Mouse (Mus musculus): Measurements from ENCODE around the gene D430042O09Rik. TPM values are rescaled to one million over a fixed set of nuclear protein-coding genes. Genes with fewer than 3 reads are reported as not detected.

Gene D430042O09Rik
- polyA plus RNA-seq, 1 experiment from 2014 or later = 8.7 TPM

- Histone ChIP-seq H3K36me3 (ENCODE audit: control insufficient read depth, insufficient read depth, low read length) (no peaks in the 10 kb centered on the region), H3K4me1 (ENCODE audit: control insufficient read depth, insufficient read depth, low read length) (peaks cover 45% of the 10 kb centered on the region), H3K9ac (ENCODE audit: low read depth, low read length) (no peak overlapping the region; the same call in 1 of the 2 replicates), H3K27ac (ENCODE audit: low read depth, low read length) (no peak overlapping the region), H3K27me3 (ENCODE audit: control insufficient read depth, insufficient read depth, low read length) (no peaks in the 10 kb centered on the region), H3K4me3 (ENCODE audit: low read depth, low read length) (no peak overlapping the region), H3K4me2 (peak overlapping the region; percentile 45; the same call in 1 of the 2 replicates), H3K9me3 (replicated peaks; ENCODE audit: control insufficient read depth, low read length) (no peaks in the 10 kb centered on the region)
- WGBS (ENCODE audit: insufficient replicate concordance) = 71% methylated on average over 5 of the region's 5 CpGs
- ATAC-seq (replicated peaks; ENCODE audit: insufficient number of reproducible peaks, low FRiP score, low TSS enrichment) = no peak
These were observed 120.9 kb downstream of the D430042O09Rik start for GRCm38 (mm10) chr7:125828561-125828960.

- H3K27me3 ChIP-seq (ENCODE audit: control insufficient read depth, insufficient read depth, low read length) = no peaks in the 10 kb centered on the region
- no peaks in the 10 kb centered on the region for H3K9me3 ChIP-seq (replicated peaks; ENCODE audit: control insufficient read depth, low read length)
- peak; percentile 51; the same call in 1 of the 2 replicates for ATAC-seq (replicated peaks; ENCODE audit: insufficient number of reproducible peaks, low FRiP score, low TSS enrichment)
- H3K4me3 ChIP-seq (ENCODE audit: low read depth, low read length) = no peak overlapping the region
- peak overlapping the region; percentile 58; the same call in 1 of the 2 replicates for H3K27ac ChIP-seq (ENCODE audit: low read depth, low read length)
- H3K4me1 ChIP-seq (ENCODE audit: control insufficient read depth, insufficient read depth, low read length) = peaks cover 45% of the 10 kb centered on the region
- H3K4me2 ChIP-seq = peak overlapping the region; percentile 45
- peak overlapping the region; percentile 28; the same call in 1 of the 2 replicates for H3K9ac ChIP-seq (ENCODE audit: low read depth, low read length)
- H3K36me3 ChIP-seq (ENCODE audit: control insufficient read depth, insufficient read depth, low read length) = no peaks in the 10 kb centered on the region
- WGBS (ENCODE audit: insufficient replicate concordance) = 15% methylated on average over 3 of the region's 3 CpGs
These were observed 121.5 kb downstream of the D430042O09Rik start for GRCm38 (mm10) chr7:125829121-125829666.

- peaks cover 33% of the 10 kb centered on the region for H3K4me1 ChIP-seq (ENCODE audit: control insufficient read depth, insufficient read depth, low read length)
These were observed 125.1 kb downstream of the D430042O09Rik start for GRCm38 (mm10) chr7:125832767-125833166.

GRCm38 (mm10) chr7:125833471-125833870 lies 125.8 kb downstream of the D430042O09Rik start:
- Histone ChIP-seq H3K27me3 (ENCODE audit: control insufficient read depth, insufficient read depth, low read length) (no peaks in the 10 kb centered on the region), H3K4me1 (ENCODE audit: control insufficient read depth, insufficient read depth, low read length) (peaks cover 32% of the 10 kb centered on the region), H3K27ac (ENCODE audit: low read depth, low read length) (no peak overlapping the region), H3K4me2 (no peak overlapping the region), H3K9ac (ENCODE audit: low read depth, low read length) (no peak overlapping the region), H3K9me3 (replicated peaks; ENCODE audit: control insufficient read depth, low read length) (no peaks in the 10 kb centered on the region), H3K36me3 (ENCODE audit: control insufficient read depth, insufficient read depth, low read length) (no peaks in the 10 kb centered on the region), H3K4me3 (ENCODE audit: low read depth, low read length) (no peak overlapping the region)
- 70% methylated on average over 2 of the region's 2 CpGs for WGBS (ENCODE audit: insufficient replicate concordance)
- no peak for ATAC-seq (replicated peaks; ENCODE audit: insufficient number of reproducible peaks, low FRiP score, low TSS enrichment)

More at GRCm38 (mm10) chr7:125832767-125833166, 125.1 kb downstream of the D430042O09Rik start:
- H3K36me3 ChIP-seq (ENCODE audit: control insufficient read depth, insufficient read depth, low read length) = no peaks in the 10 kb centered on the region
- H3K27me3 ChIP-seq (ENCODE audit: control insufficient read depth, insufficient read depth, low read length) = no peaks in the 10 kb centered on the region
- H3K9me3 ChIP-seq (replicated peaks; ENCODE audit: control insufficient read depth, low read length) = no peaks in the 10 kb centered on the region
- no peak for ATAC-seq (replicated peaks; ENCODE audit: insufficient number of reproducible peaks, low FRiP score, low TSS enrichment)
- H3K4me2 ChIP-seq = no peak overlapping the region
- H3K27ac ChIP-seq (ENCODE audit: low read depth, low read length) = 0 out of 2 replicates have a peak overlapping the region, but pooled peaks have one; percentile 10
- 12% methylated on average over 1 of the region's 1 CpGs for WGBS (ENCODE audit: insufficient replicate concordance)
- no peak overlapping the region for H3K4me3 ChIP-seq (ENCODE audit: low read depth, low read length)
- no peak overlapping the region for H3K9ac ChIP-seq (ENCODE audit: low read depth, low read length)

- Histone ChIP-seq H3K4me1 (ENCODE audit: control insufficient read depth, insufficient read depth, low read length) (peaks cover 27% of the 10 kb centered on the region), H3K4me3 (ENCODE audit: low read depth, low read length) (no peak overlapping the region), H3K9me3 (replicated peaks; ENCODE audit: control insufficient read depth, low read length) (no peaks in the 10 kb centered on the region), H3K27ac (ENCODE audit: low read depth, low read length) (peak overlapping the region; percentile 51), H3K36me3 (ENCODE audit: control insufficient read depth, insufficient read depth, low read length) (0 out of 2 replicates have a peak, but pooled peaks cover 6% of the 10 kb centered on the region), H3K27me3 (ENCODE audit: control insufficient read depth, insufficient read depth, low read length) (no peaks in the 10 kb centered on the region), H3K4me2 (no peak overlapping the region), H3K9ac (ENCODE audit: low read depth, low read length) (no peak overlapping the region)
- 68% methylated on average over 5 of the region's 5 CpGs for WGBS (ENCODE audit: insufficient replicate concordance)
- no peak for ATAC-seq (replicated peaks; ENCODE audit: insufficient number of reproducible peaks, low FRiP score, low TSS enrichment)
These were observed 130.5 kb downstream of the D430042O09Rik start for GRCm38 (mm10) chr7:125838078-125838742.

- no peak for ATAC-seq (replicated peaks; ENCODE audit: insufficient number of reproducible peaks, low FRiP score, low TSS enrichment)
- Histone ChIP-seq H3K4me3 (ENCODE audit: low read depth, low read length) (no peak overlapping the region), H3K36me3 (ENCODE audit: control insufficient read depth, insufficient read depth, low read length) (0 out of 2 replicates have a peak, but pooled peaks cover 7% of the 10 kb centered on the region), H3K9ac (ENCODE audit: low read depth, low read length) (no peak overlapping the region), H3K9me3 (replicated peaks; ENCODE audit: control insufficient read depth, low read length) (no peaks in the 10 kb centered on the region), H3K27ac (ENCODE audit: low read depth, low read length) (no peak overlapping the region), H3K4me2 (no peak overlapping the region), H3K27me3 (ENCODE audit: control insufficient read depth, insufficient read depth, low read length) (no peaks in the 10 kb centered on the region), H3K4me1 (ENCODE audit: control insufficient read depth, insufficient read depth, low read length) (peaks cover 23% of the 10 kb centered on the region)
- WGBS (ENCODE audit: insufficient replicate concordance) = 46% methylated on average over 1 of the region's 1 CpGs
These were observed 137.9 kb downstream of the D430042O09Rik start for GRCm38 (mm10) chr7:125845611-125846010.

GRCm38 (mm10) chr7:125846866-125847527 lies 139.3 kb downstream of the D430042O09Rik start:
- Histone ChIP-seq H3K4me2 (no peak overlapping the region), H3K27me3 (ENCODE audit: control insufficient read depth, insufficient read depth, low read length) (no peaks in the 10 kb centered on the region), H3K9me3 (replicated peaks; ENCODE audit: control insufficient read depth, low read length) (no peaks in the 10 kb centered on the region), H3K36me3 (ENCODE audit: control insufficient read depth, insufficient read depth, low read length) (0 out of 2 replicates have a peak, but pooled peaks cover 7% of the 10 kb centered on the region), H3K4me3 (ENCODE audit: low read depth, low read length) (no peak overlapping the region), H3K9ac (ENCODE audit: low read depth, low read length) (no peak overlapping the region), H3K27ac (ENCODE audit: low read depth, low read length) (no peak overlapping the region), H3K4me1 (ENCODE audit: control insufficient read depth, insufficient read depth, low read length) (peaks cover 19% of the 10 kb centered on the region)
- no peak for ATAC-seq (replicated peaks; ENCODE audit: insufficient number of reproducible peaks, low FRiP score, low TSS enrichment)
- WGBS (ENCODE audit: insufficient replicate concordance) = 53% methylated on average over 8 of the region's 8 CpGs

- Histone ChIP-seq H3K4me2 (no peak overlapping the region), H3K9me3 (replicated peaks; ENCODE audit: control insufficient read depth, low read length) (no peaks in the 10 kb centered on the region), H3K27ac (ENCODE audit: low read depth, low read length) (no peak overlapping the region), H3K4me3 (ENCODE audit: low read depth, low read length) (no peak overlapping the region), H3K36me3 (ENCODE audit: control insufficient read depth, insufficient read depth, low read length) (0 out of 2 replicates have a peak, but pooled peaks cover 7% of the 10 kb centered on the region), H3K4me1 (ENCODE audit: control insufficient read depth, insufficient read depth, low read length) (peaks cover 20% of the 10 kb centered on the region), H3K9ac (ENCODE audit: low read depth, low read length) (no peak overlapping the region), H3K27me3 (ENCODE audit: control insufficient read depth, insufficient read depth, low read length) (no peaks in the 10 kb centered on the region)
- no peak for ATAC-seq (replicated peaks; ENCODE audit: insufficient number of reproducible peaks, low FRiP score, low TSS enrichment)
- WGBS (ENCODE audit: insufficient replicate concordance) = 80% methylated on average over 2 of the region's 2 CpGs
These were observed 139.8 kb downstream of the D430042O09Rik start for GRCm38 (mm10) chr7:125847528-125847866.

All from heart, embryonic 11.5 days (tissue).